Mouse (Mus musculus): ENCODE measurements around the gene Disp3. TPM values are rescaled to one million over a fixed set of nuclear protein-coding genes. Genes with fewer than 3 reads are reported as not detected.
A peak's percentile ranks its signal among the peaks of the same experiment; 100 is the strongest.

The Disp3 gene
- total RNA-seq (2021), result under 1 TPM; 0.13 to 0.63 TPM
- long read RNA-seq, experiment 1, result 0 reads
- long read RNA-seq, experiment 2, result 0 reads

- DNase-seq, result no peak
Measured at GRCm38 (mm10) chr4:148287476-148288054, at the start of gene Disp3. Gene Disp3, minus strand, starts transcription at chr4:148287965.

- DNase-seq, result no peak
Measured at GRCm38 (mm10) chr4:148330269-148330668, 42.5 kb upstream of the Disp3 start.

- DNase-seq, result no peak
Measured at GRCm38 (mm10) chr4:148329431-148329830, 41.7 kb upstream of the Disp3 start.

GRCm38 (mm10) chr4:148328237-148328636, 40.5 kb upstream of the Disp3 start:
- no peak for DNase-seq

- no peak for DNase-seq
Measured at GRCm38 (mm10) chr4:148327266-148327997, 39.7 kb upstream of the Disp3 start.

GRCm38 (mm10) chr4:148326791-148327190, 39.0 kb upstream of the Disp3 start:
- no peak for DNase-seq

GRCm38 (mm10) chr4:148325951-148326350, 38.2 kb upstream of the Disp3 start:
- DNase-seq, result no peak

GRCm38 (mm10) chr4:148325057-148325456, 37.3 kb upstream of the Disp3 start:
- no peak for DNase-seq

- DNase-seq, result no peak
Measured at GRCm38 (mm10) chr4:148322152-148322551, 34.4 kb upstream of the Disp3 start.

GRCm38 (mm10) chr4:148319366-148319765, 31.6 kb upstream of the Disp3 start:
- no peak for DNase-seq

- peak; percentile 75 to 88 for DNase-seq
Measured at GRCm38 (mm10) chr4:148315377-148316175, 27.8 kb upstream of the Disp3 start.

GRCm38 (mm10) chr4:148314396-148314795, 26.6 kb upstream of the Disp3 start:
- DNase-seq, result no peak

GRCm38 (mm10) chr4:148313601-148314000, 25.8 kb upstream of the Disp3 start:
- peak; percentile 25 to 39 for DNase-seq

GRCm38 (mm10) chr4:148312296-148313116, 24.7 kb upstream of the Disp3 start:
- DNase-seq, result no peak

- no peak for DNase-seq
Measured at GRCm38 (mm10) chr4:148310845-148311244, 23.1 kb upstream of the Disp3 start.

GRCm38 (mm10) chr4:148310126-148310525, 22.4 kb upstream of the Disp3 start:
- no peak for DNase-seq

GRCm38 (mm10) chr4:148306406-148307083, 18.8 kb upstream of the Disp3 start:
- peak; percentile 77 to 82 for DNase-seq

GRCm38 (mm10) chr4:148298720-148299119, 11.0 kb upstream of the Disp3 start:
- no peak for DNase-seq

GRCm38 (mm10) chr4:148297640-148298039, 9.9 kb upstream of the Disp3 start:
- DNase-seq, result no peak

- peak; percentile 66 to 77 for DNase-seq
Measured at GRCm38 (mm10) chr4:148293319-148293718, 5.6 kb upstream of the Disp3 start.

GRCm38 (mm10) chr4:148291849-148292248, 4.1 kb upstream of the Disp3 start:
- DNase-seq, result no peak

Data from adrenal gland, postnatal 36 days (tissue).